Mouse (Mus musculus): ENCODE measurements around the gene Spock1. TPM values are rescaled to one million over a fixed set of nuclear protein-coding genes. Genes with fewer than 3 reads are reported as not detected.

The Spock1 gene
- polyA plus RNA-seq, 1 experiment from 2014 or later: 0.49 TPM

- Histone ChIP-seq H3K27me3 (no peaks in the 10 kb centered on the region), H3K27ac (no peak overlapping the region), H3K36me3 (no peaks in the 10 kb centered on the region), H3K4me1 (replicated peaks) (no peaks in the 10 kb centered on the region), H3K9ac (no peak overlapping the region), H3K9me3 (replicated peaks) (no peaks in the 10 kb centered on the region), H3K4me3 (no peak overlapping the region), H3K4me2 (no peak overlapping the region)
- ATAC-seq (replicated peaks; ENCODE audit: insufficient number of reproducible peaks, insufficient read depth, low FRiP score, low read depth): no peak
- 48% methylated on average over 10 of the region's 10 CpGs for WGBS
Measured at GRCm38 (mm10) chr13:57588558-57589273, 319.4 kb downstream of the Spock1 start.

- Histone ChIP-seq H3K36me3 (no peaks in the 10 kb centered on the region), H3K4me2 (no peak overlapping the region), H3K9ac (no peak overlapping the region), H3K9me3 (replicated peaks) (no peaks in the 10 kb centered on the region), H3K4me1 (replicated peaks) (no peaks in the 10 kb centered on the region), H3K27ac (no peak overlapping the region), H3K27me3 (no peaks in the 10 kb centered on the region), H3K4me3 (no peak overlapping the region)
- ATAC-seq (replicated peaks; ENCODE audit: insufficient number of reproducible peaks, insufficient read depth, low FRiP score, low read depth): no peak
- WGBS: 25% methylated on average over 3 of the region's 3 CpGs
Measured at GRCm38 (mm10) chr13:57585131-57585530, 323.0 kb downstream of the Spock1 start.

GRCm38 (mm10) chr13:57582314-57582976 lies 325.7 kb downstream of the Spock1 start:
- Histone ChIP-seq H3K4me3 (no peak overlapping the region), H3K36me3 (no peaks in the 10 kb centered on the region), H3K9ac (no peak overlapping the region), H3K4me2 (no peak overlapping the region), H3K9me3 (replicated peaks) (no peaks in the 10 kb centered on the region), H3K27me3 (no peaks in the 10 kb centered on the region), H3K4me1 (replicated peaks) (no peaks in the 10 kb centered on the region), H3K27ac (no peak overlapping the region)
- ATAC-seq (replicated peaks; ENCODE audit: insufficient number of reproducible peaks, insufficient read depth, low FRiP score, low read depth): no peak
- WGBS: 78% methylated on average over 12 of the region's 12 CpGs

- no peaks in the 10 kb centered on the region for H3K36me3 ChIP-seq
- no peaks in the 10 kb centered on the region for H3K27me3 ChIP-seq
- no peaks in the 10 kb centered on the region for H3K4me1 ChIP-seq (replicated peaks)
- H3K4me3 ChIP-seq: no peak overlapping the region
- H3K9ac ChIP-seq: no peak overlapping the region
- no peak overlapping the region for H3K27ac ChIP-seq
- no peak for ATAC-seq (replicated peaks; ENCODE audit: insufficient number of reproducible peaks, insufficient read depth, low FRiP score, low read depth)
- H3K4me2 ChIP-seq: no peak overlapping the region
- WGBS: 85% methylated on average over 5 of the region's 5 CpGs
- no peaks in the 10 kb centered on the region for H3K9me3 ChIP-seq (replicated peaks)
Measured at GRCm38 (mm10) chr13:57577541-57578244, 330.4 kb downstream of the Spock1 start.

GRCm38 (mm10) chr13:57573501-57573900 lies 334.6 kb downstream of the Spock1 start:
- Histone ChIP-seq H3K27ac (no peak overlapping the region), H3K9me3 (replicated peaks) (no peaks in the 10 kb centered on the region), H3K27me3 (no peaks in the 10 kb centered on the region), H3K4me2 (no peak overlapping the region), H3K4me1 (replicated peaks) (no peaks in the 10 kb centered on the region), H3K9ac (no peak overlapping the region), H3K4me3 (no peak overlapping the region), H3K36me3 (no peaks in the 10 kb centered on the region)
- no peak for ATAC-seq (replicated peaks; ENCODE audit: insufficient number of reproducible peaks, insufficient read depth, low FRiP score, low read depth)
- WGBS: 66% methylated on average over 4 of the region's 4 CpGs

- ATAC-seq (replicated peaks; ENCODE audit: insufficient number of reproducible peaks, insufficient read depth, low FRiP score, low read depth): no peak
- Histone ChIP-seq H3K4me1 (replicated peaks) (no peaks in the 10 kb centered on the region), H3K36me3 (no peaks in the 10 kb centered on the region), H3K4me3 (no peak overlapping the region), H3K9me3 (replicated peaks) (no peaks in the 10 kb centered on the region), H3K27me3 (no peaks in the 10 kb centered on the region), H3K4me2 (no peak overlapping the region), H3K27ac (no peak overlapping the region), H3K9ac (no peak overlapping the region)
- WGBS: 89% methylated on average over 8 of the region's 8 CpGs
Measured at GRCm38 (mm10) chr13:57568404-57568803, 339.7 kb downstream of the Spock1 start.

GRCm38 (mm10) chr13:57555186-57555585 lies 352.9 kb downstream of the Spock1 start:
- Histone ChIP-seq H3K27ac (no peak overlapping the region), H3K4me1 (replicated peaks) (no peaks in the 10 kb centered on the region), H3K4me3 (no peak overlapping the region), H3K9ac (no peak overlapping the region), H3K27me3 (no peaks in the 10 kb centered on the region), H3K36me3 (no peaks in the 10 kb centered on the region), H3K4me2 (no peak overlapping the region), H3K9me3 (replicated peaks) (no peaks in the 10 kb centered on the region)
- ATAC-seq (replicated peaks; ENCODE audit: insufficient number of reproducible peaks, insufficient read depth, low FRiP score, low read depth): no peak
- 49% methylated on average over 4 of the region's 4 CpGs for WGBS

GRCm38 (mm10) chr13:57549743-57550142 lies 358.4 kb downstream of the Spock1 start:
- no peak overlapping the region for H3K4me2 ChIP-seq
- no peak overlapping the region for H3K9ac ChIP-seq
- H3K9me3 ChIP-seq (replicated peaks): no peaks in the 10 kb centered on the region
- ATAC-seq (replicated peaks; ENCODE audit: insufficient number of reproducible peaks, insufficient read depth, low FRiP score, low read depth): no peak
- 0 out of 2 replicates have a peak, but pooled peaks cover 3% of the 10 kb centered on the region for H3K27me3 ChIP-seq
- no peaks in the 10 kb centered on the region for H3K4me1 ChIP-seq (replicated peaks)
- 32% methylated on average over 5 of the region's 5 CpGs for WGBS
- H3K27ac ChIP-seq: no peak overlapping the region
- H3K36me3 ChIP-seq: no peaks in the 10 kb centered on the region
- no peak overlapping the region for H3K4me3 ChIP-seq

- H3K27ac ChIP-seq: no peak overlapping the region
Measured at GRCm38 (mm10) chr13:57536988-57537547, 371.1 kb downstream of the Spock1 start.

GRCm38 (mm10) chr13:57534325-57534724 lies 373.8 kb downstream of the Spock1 start:
- no peak overlapping the region for H3K27ac ChIP-seq
- ATAC-seq (replicated peaks; ENCODE audit: insufficient number of reproducible peaks, insufficient read depth, low FRiP score, low read depth): no peak
- H3K27me3 ChIP-seq: peaks cover 12% of the 10 kb centered on the region; the same call in 1 of the 2 replicates
- WGBS: 90% methylated on average over 7 of the region's 7 CpGs
- H3K4me2 ChIP-seq: no peak overlapping the region
- H3K36me3 ChIP-seq: no peaks in the 10 kb centered on the region
- H3K9me3 ChIP-seq (replicated peaks): no peaks in the 10 kb centered on the region
- H3K9ac ChIP-seq: no peak overlapping the region
- no peak overlapping the region for H3K4me3 ChIP-seq
- no peaks in the 10 kb centered on the region; the same call in 1 of the 2 replicates for H3K4me1 ChIP-seq (replicated peaks)

More at GRCm38 (mm10) chr13:57536988-57537547, 371.1 kb downstream of the Spock1 start:
- H3K36me3 ChIP-seq: no peaks in the 10 kb centered on the region
- no peak overlapping the region for H3K4me3 ChIP-seq
- ATAC-seq (replicated peaks; ENCODE audit: insufficient number of reproducible peaks, insufficient read depth, low FRiP score, low read depth): no peak
- H3K9ac ChIP-seq: no peak overlapping the region
- no peak overlapping the region for H3K4me2 ChIP-seq
- H3K27me3 ChIP-seq: peaks cover 18% of the 10 kb centered on the region; the same call in 1 of the 2 replicates
- H3K4me1 ChIP-seq (replicated peaks): no peaks in the 10 kb centered on the region; the same call in 1 of the 2 replicates
- 44% methylated on average over 8 of the region's 8 CpGs for WGBS
- no peaks in the 10 kb centered on the region for H3K9me3 ChIP-seq (replicated peaks)

GRCm38 (mm10) chr13:57525946-57526345 lies 382.2 kb downstream of the Spock1 start:
- Histone ChIP-seq H3K4me1 (replicated peaks) (no peaks in the 10 kb centered on the region; the same call in 1 of the 2 replicates), H3K9me3 (replicated peaks) (no peaks in the 10 kb centered on the region), H3K27ac (no peak overlapping the region), H3K4me3 (no peak overlapping the region), H3K4me2 (no peak overlapping the region), H3K27me3 (no peaks in the 10 kb centered on the region), H3K9ac (no peak overlapping the region), H3K36me3 (no peaks in the 10 kb centered on the region)
- ATAC-seq (replicated peaks; ENCODE audit: insufficient number of reproducible peaks, insufficient read depth, low FRiP score, low read depth): no peak

All from heart, embryonic 15.5 days (tissue).